13 mouse cellular contexts compared by ENCODE assay signal in genomic region chr17:31207771-31208334, GRCm38 (mm10). TPM values are rescaled to one million over a fixed set of nuclear protein-coding genes. Genes with fewer than 3 reads are reported as not detected.
DNase-seq lines count a peak whose midpoint lies in the region; ATAC-seq and TF ChIP-seq lines count a peak whose summit lies in the region.
"Had no signal": no experiment of that assay in that cellular context is flagged by ENCODE, and none has a peak within 500 bp of the region (broad histone marks: within the 10 kb centered on the region; RNA-seq: fewer than 3 reads in every experiment).

TSS of gene Ubash3a (plus strand) at chr17:31207873.

- H3K4me3 ChIP-seq in heart, embryonic 16.5 days (ENCODE audit: low read length) = peak within 1 kb of the TSS; percentile 36
- H3K4me3 ChIP-seq in bone marrow, adult 2 months (replicated peaks; ENCODE audit: control insufficient read depth, low read depth, low read length) = peak within 1 kb of the TSS; percentile 77
- H3K4me3 ChIP-seq in liver, embryonic 15.5 days (replicated peaks) = peak within 1 kb of the TSS; percentile 53
- no peak within 1 kb of the TSS for H3K4me3 ChIP-seq in midbrain, postnatal 0 days (ENCODE audit: low read depth, low read length)
- H3K4me3 ChIP-seq: neural tube, embryonic 12.5 days had no signal

- H3K9ac ChIP-seq in heart, embryonic 16.5 days (ENCODE audit: low read length) = peak within 1 kb of the TSS; percentile 45; the same call in 1 of the 2 replicates
- H3K9ac ChIP-seq in liver, embryonic 15.5 days = peak within 1 kb of the TSS; percentile 51
- H3K9ac ChIP-seq in midbrain, postnatal 0 days (replicated peaks; ENCODE audit: low read length, poor library complexity, severe bottlenecking) = no peak within 1 kb of the TSS
- H3K9ac ChIP-seq: neural tube, embryonic 12.5 days had no signal

- DNase-seq in heart, postnatal 36 days = no peak
- peak; percentile 57 to 80 for DNase-seq in thymus, adult 18-20 months
- no peak for DNase-seq in gastrocnemius, postnatal 25 days
- DNase-seq in midbrain, postnatal 0 days (ENCODE audit: low spot score) = no peak
- DNase-seq in adrenal gland, postnatal 25 days = no peak
- DNase-seq: cerebellum, adult 8-10 months; kidney, adult 8-10 months; lung, postnatal 36 days had no signal

- ATAC-seq in heart, embryonic 16.5 days (replicated peaks; ENCODE audit: extremely low read depth, insufficient read depth, low FRiP score) = peak; percentile 74
- ATAC-seq in liver, embryonic 15.5 days (ENCODE audit: insufficient read depth) = peak; percentile 71
- ATAC-seq in midbrain, postnatal 0 days (ENCODE audit: low FRiP score) = no peak

- intact Hi-C loops in heart, postnatal 36 days (cut with DNase I) = no loop called here

- no peak for TF ChIP-seq CTCF in bone marrow, adult 2 months (IDR thresholded peaks at IDR 0.05; ENCODE audit: control insufficient read depth, insufficient read depth, low read length)
- TF ChIP-seq CTCF in midbrain, postnatal 0 days (IDR thresholded peaks at IDR 0.05) = no peak

- no peaks in the 10 kb centered on the region for H3K9me3 ChIP-seq in heart, embryonic 16.5 days (replicated peaks; ENCODE audit: control insufficient read depth, low read length)
- H3K9me3 ChIP-seq in liver, embryonic 15.5 days (replicated peaks) = no peaks in the 10 kb centered on the region
- H3K9me3 ChIP-seq in midbrain, postnatal 0 days (ENCODE audit: low read length) = no peaks in the 10 kb centered on the region
- H3K9me3 ChIP-seq: neural tube, embryonic 12.5 days had no signal

- H3K27ac ChIP-seq in heart, embryonic 16.5 days (ENCODE audit: low read length) = peak within 1 kb of the TSS; percentile 38; the same call in 1 of the 2 replicates
- H3K27ac ChIP-seq in bone marrow, adult 2 months (ENCODE audit: control insufficient read depth, insufficient read depth, low read depth, low read length, poor library complexity) = peak within 1 kb of the TSS; percentile 88
- H3K27ac ChIP-seq in liver, embryonic 15.5 days (replicated peaks) = peak within 1 kb of the TSS; percentile 72
- H3K27ac ChIP-seq in midbrain, postnatal 0 days (ENCODE audit: low read depth, low read length) = no peak within 1 kb of the TSS
- H3K27ac ChIP-seq: neural tube, embryonic 12.5 days had no signal

- H3K4me2 ChIP-seq in heart, embryonic 16.5 days (ENCODE audit: low read depth, low read length) = peak within 1 kb of the TSS; percentile 34
- peak within 1 kb of the TSS; percentile 74 for H3K4me2 ChIP-seq in liver, embryonic 15.5 days
- no peak within 1 kb of the TSS for H3K4me2 ChIP-seq in midbrain, postnatal 0 days (ENCODE audit: low read depth, low read length, poor library complexity, severe bottlenecking)
- H3K4me2 ChIP-seq: neural tube, embryonic 12.5 days had no signal

- no peaks in the 10 kb centered on the region for H3K27me3 ChIP-seq in heart, embryonic 16.5 days (ENCODE audit: control insufficient read depth, insufficient read depth, low read length)
- no peaks in the 10 kb centered on the region for H3K27me3 ChIP-seq in liver, embryonic 15.5 days
- H3K27me3 ChIP-seq in midbrain, postnatal 0 days (ENCODE audit: insufficient read depth, low read length) = no peaks in the 10 kb centered on the region
- H3K27me3 ChIP-seq: neural tube, embryonic 12.5 days had no signal

- no peaks in the 10 kb centered on the region for H3K36me3 ChIP-seq in heart, embryonic 16.5 days (ENCODE audit: control insufficient read depth, insufficient read depth)
- peaks cover 5% of the 10 kb centered on the region; the same call in 1 of the 2 replicates for H3K36me3 ChIP-seq in liver, embryonic 15.5 days (replicated peaks)
- no peaks in the 10 kb centered on the region for H3K36me3 ChIP-seq in midbrain, postnatal 0 days (ENCODE audit: insufficient read depth, low read length)
- H3K36me3 ChIP-seq: neural tube, embryonic 12.5 days had no signal

- TF ChIP-seq POLR2A in bone marrow, adult 2 months (IDR thresholded peaks at IDR 0.05; ENCODE audit: borderline replicate concordance, control insufficient read depth, low read depth, low read length) = no peak

- 37% methylated on average over 12 of the region's 12 CpGs for WGBS in heart, embryonic 16.5 days
- WGBS in bone marrow, adult 2 months = 3% methylated on average over 12 of the region's 12 CpGs
- 13% methylated on average over 12 of the region's 12 CpGs for WGBS in liver, embryonic 15.5 days (ENCODE audit: insufficient replicate concordance)
- 76% methylated on average over 12 of the region's 12 CpGs for WGBS in midbrain, postnatal 0 days

- H3K4me1 ChIP-seq in heart, embryonic 16.5 days (ENCODE audit: control insufficient read depth, insufficient read depth, low read length) = peaks cover 7% of the 10 kb centered on the region; the same call in 1 of the 2 replicates
- peaks cover 14% of the 10 kb centered on the region for H3K4me1 ChIP-seq in bone marrow, adult 2 months (ENCODE audit: control insufficient read depth, insufficient read depth, low read length)
- peaks cover 41% of the 10 kb centered on the region for H3K4me1 ChIP-seq in liver, embryonic 15.5 days (replicated peaks)
- H3K4me1 ChIP-seq in midbrain, postnatal 0 days (ENCODE audit: insufficient read depth, low read length) = no peaks in the 10 kb centered on the region
- H3K4me1 ChIP-seq: neural tube, embryonic 12.5 days had no signal

RNA-seq across cellular contexts. Expression of gene Ubash3a, which starts in this region (rescaled TPM):
- polyA plus RNA-seq in heart, embryonic 16.5 days (2015; fragmentation: Nextera tagmentation; extraction: Ambion mirVana) = 3.8 and 8.3 TPM in 2 replicates
- not detected for total RNA-seq in heart, postnatal 36 days (2021)
- 7.3 and 13.0 TPM in 2 replicates for polyA plus RNA-seq in bone marrow, adult 2 months (2011; ENCODE audit: insufficient read depth, insufficient read length, low replicate concordance, missing spikeins)
- 10.2 and 10.6 TPM in 2 replicates for polyA plus RNA-seq in liver, embryonic 15.5 days (2015; fragmentation: Nextera tagmentation; extraction: Ambion mirVana)
- under 1 TPM in 1 of 2 experiments, not detected in 1; 0.19 TPM for total RNA-seq in gastrocnemius, postnatal 25 days (2021)
- total RNA-seq in midbrain, postnatal 0 days (2014; rRNA removed) = not detected in 2 replicates
- 0.20 TPM in 1 of 2 replicates, not detected in the other for polyA plus RNA-seq in midbrain, postnatal 0 days (2015; fragmentation: Nextera tagmentation; extraction: Ambion mirVana)
- total RNA-seq in adrenal gland, postnatal 25 days (2021) = not detected in 2 replicates
- total RNA-seq: left cerebral cortex, postnatal 25 days had no signal

Comparison
In these comparisons a context has a peak if more than half of its experiments do, and no peak if none do; other contexts are left out.
1. DNase-seq: peak in thymus, adult 18-20 months (2 of 2); none in heart, postnatal 36 days (0 of 2), gastrocnemius, postnatal 25 days (single experiment), midbrain, postnatal 0 days (single experiment) and adrenal gland, postnatal 25 days (single experiment).